Mouse (Mus musculus): ENCODE measurements around the gene Rbfox1.

DNA sequence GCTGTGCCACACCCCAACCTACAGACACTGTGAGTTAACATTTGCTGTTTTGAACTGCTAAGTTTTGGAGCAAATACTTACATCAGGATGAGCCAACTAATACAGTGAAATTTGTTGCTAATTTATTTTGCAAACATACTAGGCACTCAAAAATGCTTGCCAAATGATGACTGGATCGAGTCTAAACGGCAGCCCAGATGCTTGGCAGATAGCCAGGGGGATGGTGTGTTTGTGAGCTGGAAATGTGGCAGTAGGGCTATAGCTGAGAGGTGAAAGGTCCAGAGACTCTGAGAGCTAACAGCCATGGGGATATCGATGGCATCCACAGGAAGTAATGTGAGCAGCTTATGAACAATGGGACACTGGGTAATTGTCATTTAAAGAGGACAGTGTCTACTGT, 14.8 kb upstream of the Rbfox1 start:
- no peak for TF ChIP-seq POLR2A (IDR thresholded peaks at IDR 0.05; ENCODE audit: insufficient read depth, low read length)
- TF ChIP-seq CTCF (IDR thresholded peaks at IDR 0.05; ENCODE audit: low read depth, low read length), result no peak
